Mouse (Mus musculus): ENCODE results near the gene Pym1.

Gene Pym1

GRCm38 (mm10) chr10:128744680-128745601, 2.7 kb upstream of the Pym1 start, which contains the start of gene Dgka:
Dgka (minus strand) TSS chr10:128744855.
- peak; percentile 68 for DNase-seq (ENCODE audit: low read depth)

GRCm38 (mm10) chr10:128745946-128746613, 1.6 kb upstream of the Pym1 start:
- DNase-seq (ENCODE audit: low read depth), result no peak

- no peak for DNase-seq (ENCODE audit: low read depth)
These were observed 580 bp upstream of the Pym1 start for GRCm38 (mm10) chr10:128746972-128747645.

GRCm38 (mm10) chr10:128748252-128748864, 669 bp downstream of the Pym1 start:
- peak; percentile 94 for DNase-seq (ENCODE audit: low read depth)

- peak; percentile 61 for DNase-seq (ENCODE audit: low read depth)
These were observed 25.2 kb downstream of the Pym1 start for GRCm38 (mm10) chr10:128772895-128773294.

GRCm38 (mm10) chr10:128773685-128774084, 26.0 kb downstream of the Pym1 start:
- peak; percentile 67 for DNase-seq (ENCODE audit: low read depth)

- no peak for DNase-seq (ENCODE audit: low read depth)
These were observed 30.8 kb downstream of the Pym1 start for GRCm38 (mm10) chr10:128778441-128778840.

- peak; percentile 93 for DNase-seq (ENCODE audit: low read depth)
These were observed 31.5 kb downstream of the Pym1 start for GRCm38 (mm10) chr10:128779011-128779795.

GRCm38 (mm10) chr10:128780200-128780599, 32.5 kb downstream of the Pym1 start:
- peak; percentile 68 for DNase-seq (ENCODE audit: low read depth)

GRCm38 (mm10) chr10:128790398-128791124, 42.9 kb downstream of the Pym1 start, which contains the start of gene Mmp19:
Mmp19 (plus strand) TSS chr10:128790910.
- DNase-seq (ENCODE audit: low read depth), result peak; percentile 67

GRCm38 (mm10) chr10:128792041-128792440, 44.4 kb downstream of the Pym1 start:
- DNase-seq (ENCODE audit: low read depth), result peak; percentile 67

GRCm38 (mm10) chr10:128793258-128793657, 45.6 kb downstream of the Pym1 start:
- DNase-seq (ENCODE audit: low read depth), result peak; percentile 31

GRCm38 (mm10) chr10:128794391-128794790, 46.7 kb downstream of the Pym1 start:
- peak; percentile 60 for DNase-seq (ENCODE audit: low read depth)

- no peak for DNase-seq (ENCODE audit: low read depth)
These were observed 47.9 kb downstream of the Pym1 start for GRCm38 (mm10) chr10:128795581-128795980.

GRCm38 (mm10) chr10:128798676-128799075, 51.0 kb downstream of the Pym1 start:
- no peak for DNase-seq (ENCODE audit: low read depth)

- no peak for DNase-seq (ENCODE audit: low read depth)
These were observed 54.3 kb downstream of the Pym1 start for GRCm38 (mm10) chr10:128801981-128802495.

GRCm38 (mm10) chr10:128802956-128803355, 55.3 kb downstream of the Pym1 start:
- no peak for DNase-seq (ENCODE audit: low read depth)

GRCm38 (mm10) chr10:128803361-128803760, 55.7 kb downstream of the Pym1 start:
- DNase-seq (ENCODE audit: low read depth), result peak; percentile 68

- peak; percentile 62 for DNase-seq (ENCODE audit: low read depth)
These were observed 56.1 kb downstream of the Pym1 start, which contains the start of gene Dnajc14 for GRCm38 (mm10) chr10:128803771-128804270. Dnajc14 (plus strand) TSS chr10:128804062.

Data from 416B (cell line).